Mouse (Mus musculus) limb, embryonic 12.5 days (tissue): ENCODE measurements around the gene Lcn4. TPM values are rescaled to one million over a fixed set of nuclear protein-coding genes. Genes with fewer than 3 reads are reported as not detected.

Experiments used
- polyA plus RNA-seq: library from polyadenylated mRNA; unstranded; fragments of >200 nt; fragmentation: Nextera tagmentation; extraction: Ambion mirVana; gene quantifications from 2 replicates; pipeline ENCODE4 v1.2.1, GENCODE M21; 2016

Gene Lcn4
- polyA plus RNA-seq, 1 experiment from 2014 or later: not detected

Other genes starting within 250 kb of the Lcn4 start
- 25.6 and 33.0 TPM in 2 replicates for gene Sec16a, start 226.1 kb downstream of the Lcn4 start, polyA plus RNA-seq
- 13.7 and 14.0 TPM in 2 replicates for gene Notch1, start 154.6 kb downstream of the Lcn4 start, polyA plus RNA-seq
- 77.4 and 82.1 TPM in 2 replicates for gene Egfl7, start 91.3 kb downstream of the Lcn4 start, polyA plus RNA-seq
- gene Gm20532, start 84.6 kb downstream of the Lcn4 start, polyA plus RNA-seq: 0.31 TPM in 1 of 2 replicates, not detected in the other
- gene Agpat2, start 66.9 kb downstream of the Lcn4 start, polyA plus RNA-seq: 17.1 and 18.4 TPM in 2 replicates
- 61.7 and 66.3 TPM in 2 replicates for gene Fam69b, start 42.8 kb downstream of the Lcn4 start, polyA plus RNA-seq
- gene Abo, start 193.7 kb upstream of the Lcn4 start, polyA plus RNA-seq: not detected in 2 replicates
- gene Surf6, start 231.6 kb upstream of the Lcn4 start, polyA plus RNA-seq: 33.5 and 36.2 TPM in 2 replicates
- 62.4 and 66.5 TPM in 2 replicates for gene Med22, start 239.4 kb upstream of the Lcn4 start, polyA plus RNA-seq
- 600 and 634 TPM in 2 replicates for gene Rpl7a, start 239.5 kb upstream of the Lcn4 start, polyA plus RNA-seq
- gene Surf2, start 245.1 kb upstream of the Lcn4 start, polyA plus RNA-seq: 45.5 and 48.3 TPM in 2 replicates
- 53.7 and 54.2 TPM in 2 replicates for gene Surf1, start 245.2 kb upstream of the Lcn4 start, polyA plus RNA-seq